Mouse (Mus musculus): ENCODE measurements around the gene Gm49336.

Gm49336 gene

GRCm38 (mm10) chr14:60256356-60256755 lies 5.0 kb upstream of the Gm49336 start:
- no peak for TF ChIP-seq GATA4 (IDR thresholded peaks at IDR 0.05; ENCODE audit: insufficient replicate concordance, low read length)

- TF ChIP-seq GATA4 (IDR thresholded peaks at IDR 0.05; ENCODE audit: insufficient replicate concordance, low read length) = no peak
These were observed 3.5 kb upstream of the Gm49336 start for GRCm38 (mm10) chr14:60254774-60255173.

- no peak for TF ChIP-seq GATA4 (IDR thresholded peaks at IDR 0.05; ENCODE audit: insufficient replicate concordance, low read length)
These were observed 2.2 kb upstream of the Gm49336 start for GRCm38 (mm10) chr14:60253466-60253865.

GRCm38 (mm10) chr14:60252004-60253000 lies 995 bp upstream of the Gm49336 start:
- no peak for TF ChIP-seq GATA4 (IDR thresholded peaks at IDR 0.05; ENCODE audit: insufficient replicate concordance, low read length)

- no peak for TF ChIP-seq GATA4 (IDR thresholded peaks at IDR 0.05; ENCODE audit: insufficient replicate concordance, low read length)
These were observed 428 bp downstream of the Gm49336 start for GRCm38 (mm10) chr14:60250879-60251278.

- TF ChIP-seq GATA4 (IDR thresholded peaks at IDR 0.05; ENCODE audit: insufficient replicate concordance, low read length) = no peak
These were observed 941 bp downstream of the Gm49336 start for GRCm38 (mm10) chr14:60250366-60250765.

GRCm38 (mm10) chr14:60238551-60238950 lies 12.8 kb downstream of the Gm49336 start:
- TF ChIP-seq GATA4 (IDR thresholded peaks at IDR 0.05; ENCODE audit: insufficient replicate concordance, low read length) = no peak

GRCm38 (mm10) chr14:60219886-60220285 lies 31.4 kb downstream of the Gm49336 start:
- TF ChIP-seq GATA4 (IDR thresholded peaks at IDR 0.05; ENCODE audit: insufficient replicate concordance, low read length) = no peak

GRCm38 (mm10) chr14:60217616-60218015 lies 33.7 kb downstream of the Gm49336 start:
- no peak for TF ChIP-seq GATA4 (IDR thresholded peaks at IDR 0.05; ENCODE audit: insufficient replicate concordance, low read length)

- TF ChIP-seq GATA4 (IDR thresholded peaks at IDR 0.05; ENCODE audit: insufficient replicate concordance, low read length) = no peak
These were observed 35.2 kb downstream of the Gm49336 start for GRCm38 (mm10) chr14:60216125-60216524.

GRCm38 (mm10) chr14:60215000-60215399 lies 36.3 kb downstream of the Gm49336 start:
- TF ChIP-seq GATA4 (IDR thresholded peaks at IDR 0.05; ENCODE audit: insufficient replicate concordance, low read length) = no peak

GRCm38 (mm10) chr14:60214040-60214439 lies 37.3 kb downstream of the Gm49336 start:
- no peak for TF ChIP-seq GATA4 (IDR thresholded peaks at IDR 0.05; ENCODE audit: insufficient replicate concordance, low read length)

GRCm38 (mm10) chr14:60209166-60209565 lies 42.1 kb downstream of the Gm49336 start:
- no peak for TF ChIP-seq GATA4 (IDR thresholded peaks at IDR 0.05; ENCODE audit: insufficient replicate concordance, low read length)

GRCm38 (mm10) chr14:60204993-60205392 lies 46.3 kb downstream of the Gm49336 start:
- no peak for TF ChIP-seq GATA4 (IDR thresholded peaks at IDR 0.05; ENCODE audit: insufficient replicate concordance, low read length)

- no peak for TF ChIP-seq GATA4 (IDR thresholded peaks at IDR 0.05; ENCODE audit: insufficient replicate concordance, low read length)
These were observed 54.4 kb downstream of the Gm49336 start, which contains the start of gene Atp8a2 for GRCm38 (mm10) chr14:60196884-60197283. Gene Atp8a2 (minus strand): TSS chr14:60197179.

GRCm38 (mm10) chr14:60195999-60196398 lies 55.3 kb downstream of the Gm49336 start:
- no peak for TF ChIP-seq GATA4 (IDR thresholded peaks at IDR 0.05; ENCODE audit: insufficient replicate concordance, low read length)
